Comparison of ENCODE assay signal across 8 mouse cellular contexts in genomic region chr2:57238614-57239165, GRCm38 (mm10). TPM values are rescaled to one million over a fixed set of nuclear protein-coding genes. Genes with fewer than 3 reads are reported as not detected.
DNase-seq lines count a peak whose midpoint lies in the region; ATAC-seq and TF ChIP-seq lines count a peak whose summit lies in the region.

No protein-coding gene starts in this region.

- no peaks in the 10 kb centered on the region for H3K9me3 ChIP-seq in forebrain, postnatal 0 days (ENCODE audit: low read length)
- no peaks in the 10 kb centered on the region for H3K9me3 ChIP-seq in liver, embryonic 11.5 days (ENCODE audit: control insufficient read depth, low read length)

- WGBS in forebrain, postnatal 0 days = 3% methylated on average over 17 of the region's 17 CpGs
- WGBS in liver, embryonic 11.5 days = 3% methylated on average over 17 of the region's 17 CpGs

- peak overlapping the region; percentile 89 for H3K9ac ChIP-seq in forebrain, postnatal 0 days
- peak overlapping the region; percentile 92 for H3K9ac ChIP-seq in liver, embryonic 11.5 days (ENCODE audit: low read depth, low read length)

- peak overlapping the region; percentile 76 for H3K4me3 ChIP-seq in forebrain, postnatal 0 days (ENCODE audit: low read depth, low read length)
- peak overlapping the region; percentile 82 for H3K4me3 ChIP-seq in liver, embryonic 11.5 days (ENCODE audit: low read depth, low read length)

- no peaks in the 10 kb centered on the region for H3K36me3 ChIP-seq in forebrain, postnatal 0 days (ENCODE audit: insufficient read depth)
- no peaks in the 10 kb centered on the region for H3K36me3 ChIP-seq in liver, embryonic 11.5 days (ENCODE audit: control insufficient read depth, insufficient read depth, low read length)

- no peaks in the 10 kb centered on the region for H3K27me3 ChIP-seq in forebrain, postnatal 0 days (ENCODE audit: insufficient read depth, low read length)
- H3K27me3 ChIP-seq in liver, embryonic 11.5 days (replicated peaks; ENCODE audit: control insufficient read depth, insufficient read depth, low read length) = no peaks in the 10 kb centered on the region

- peaks cover 4% of the 10 kb centered on the region; the same call in 1 of the 2 replicates for H3K4me1 ChIP-seq in forebrain, postnatal 0 days (ENCODE audit: insufficient read depth)
- peaks cover 6% of the 10 kb centered on the region; the same call in 1 of the 2 replicates for H3K4me1 ChIP-seq in liver, embryonic 11.5 days (replicated peaks; ENCODE audit: control insufficient read depth, insufficient read depth, low read length)

- no peak for TF ChIP-seq CTCF in forebrain, postnatal 0 days (IDR thresholded peaks at IDR 0.05; ENCODE audit: low read depth)

- peak overlapping the region; percentile 88 for H3K4me2 ChIP-seq in forebrain, postnatal 0 days (ENCODE audit: low read depth)
- H3K4me2 ChIP-seq in liver, embryonic 11.5 days = peak overlapping the region; percentile 76

- ATAC-seq in activated CD4-positive, CD25-positive, alpha-beta regulatory T cell, adult 4 months = peak; percentile 87
- ATAC-seq in forebrain, postnatal 0 days = peak; percentile 12
- peak; percentile 60 for ATAC-seq in liver, embryonic 11.5 days (replicated peaks; ENCODE audit: low FRiP score)

- intact Hi-C loops in left cerebral cortex, postnatal 4 days (cut with DNase I) = no loop called here

- peak overlapping the region; percentile 75; the same call in 1 of the 2 replicates for H3K27ac ChIP-seq in forebrain, postnatal 0 days (ENCODE audit: low read depth, low read length)
- H3K27ac ChIP-seq in liver, embryonic 11.5 days (ENCODE audit: low read depth, low read length) = peak overlapping the region; percentile 78

- peak; percentile 3 for DNase-seq in left cerebral cortex, postnatal 4 days
- no peak for DNase-seq in left cerebral cortex, adult 9 months (ENCODE audit: low spot score in 2 of 2)
- no peak for DNase-seq in forebrain, postnatal 0 days
- DNase-seq in liver, embryonic 11.5 days (ENCODE audit: low spot score) = no peak
- peak; percentile 75 to 88 for DNase-seq in natural killer cell, adult 2 months (ENCODE audit: low spot score in 2 of 2)
- no peak for DNase-seq in frontal cortex, postnatal 10 days (ENCODE audit: low spot score in 2 of 2)
- no peak for DNase-seq in cerebellum, adult 8-10 months

RNA-seq across cellular contexts. Expression of gene Gpd2, which starts 1.3 kb away (rescaled TPM):
- 10 to 100 TPM; 92.7 to 99.4 TPM for total RNA-seq in left cerebral cortex, postnatal 4 days (2021)
- 10 to 100 TPM; 13.9 to 14.6 TPM for polyA plus RNA-seq in activated CD4-positive, CD25-positive, alpha-beta regulatory T cell, adult 4 months (2017; shearing (Covaris generic))
- total RNA-seq in forebrain, postnatal 0 days (2014; rRNA removed) = 54.1 and 60.8 TPM in 2 replicates
- polyA plus RNA-seq in forebrain, postnatal 0 days (2015; fragmentation: Nextera tagmentation; extraction: Ambion mirVana) = 31.1 and 46.5 TPM in 2 replicates
- 19.7 and 21.7 TPM in 2 replicates for polyA plus RNA-seq in liver, embryonic 11.5 days (2014; fragmentation: Nextera tagmentation; extraction: Ambion mirVana)

Comparison
In these comparisons a context has a peak if more than half of its experiments do, and no peak if none do; other contexts are left out.
1. DNase-seq: peak in left cerebral cortex, postnatal 4 days (single experiment) and natural killer cell, adult 2 months (2 of 2); none in left cerebral cortex, adult 9 months (0 of 2), forebrain, postnatal 0 days (single experiment), liver, embryonic 11.5 days (single experiment), frontal cortex, postnatal 10 days (0 of 2) and cerebellum, adult 8-10 months (single experiment).
2. ATAC-seq: peak in every context shown above with its lines; median percentile 87 in activated CD4-positive, CD25-positive, alpha-beta regulatory T cell, adult 4 months; 60 in liver, embryonic 11.5 days; 12 in forebrain, postnatal 0 days.